Mouse (Mus musculus) testis, postnatal 10 days (tissue): ENCODE measurements around the gene Srp9.

Source experiments
- DNase-seq: peaks from one replicate; pipeline ENCODE4 v3.0.0; 2021; ENCODE audit warnings: low spot score

Srp9 gene

GRCm38 (mm10) chr1:182105023-182105422 is 19.5 kb upstream of the Srp9 start:
- DNase-seq = no peak

GRCm38 (mm10) chr1:182107251-182107650 is 17.3 kb upstream of the Srp9 start:
- no peak for DNase-seq

- no peak for DNase-seq
These were observed 16.0 kb upstream of the Srp9 start for GRCm38 (mm10) chr1:182108397-182109099.

- DNase-seq = no peak
These were observed 14.4 kb upstream of the Srp9 start for GRCm38 (mm10) chr1:182110185-182110584.

GRCm38 (mm10) chr1:182110708-182111385 is 13.7 kb upstream of the Srp9 start:
- no peak for DNase-seq

- DNase-seq = peak; percentile 66
These were observed 12.9 kb upstream of the Srp9 start for GRCm38 (mm10) chr1:182111386-182112317.

GRCm38 (mm10) chr1:182112385-182112784 is 12.2 kb upstream of the Srp9 start:
- no peak for DNase-seq

- DNase-seq = no peak
These were observed 11.4 kb upstream of the Srp9 start for GRCm38 (mm10) chr1:182113131-182113530.

- DNase-seq = no peak
These were observed 10.7 kb upstream of the Srp9 start for GRCm38 (mm10) chr1:182113587-182114500.

- no peak for DNase-seq
These were observed 9.3 kb upstream of the Srp9 start for GRCm38 (mm10) chr1:182115197-182115596.

- peak; percentile 81 for DNase-seq
These were observed 8.7 kb upstream of the Srp9 start for GRCm38 (mm10) chr1:182115651-182116408.

GRCm38 (mm10) chr1:182122413-182122812 is 2.1 kb upstream of the Srp9 start:
- no peak for DNase-seq

- peak; percentile 89 for DNase-seq
These were observed 409 bp downstream of the Srp9 start for GRCm38 (mm10) chr1:182124924-182125368.

GRCm38 (mm10) chr1:182130830-182131229 is 6.3 kb downstream of the Srp9 start:
- peak; percentile 56 for DNase-seq

GRCm38 (mm10) chr1:182137204-182138125 is 12.9 kb downstream of the Srp9 start:
- no peak for DNase-seq

GRCm38 (mm10) chr1:182138172-182138571 is 13.6 kb downstream of the Srp9 start:
- no peak for DNase-seq

- DNase-seq = no peak
These were observed 15.4 kb downstream of the Srp9 start for GRCm38 (mm10) chr1:182139937-182140336.

GRCm38 (mm10) chr1:182140370-182140769 is 15.8 kb downstream of the Srp9 start:
- DNase-seq = peak; percentile 88

GRCm38 (mm10) chr1:182142725-182143124 is 18.2 kb downstream of the Srp9 start:
- no peak for DNase-seq
